Mouse (Mus musculus) liver, embryonic 11.5 days (tissue): ENCODE results near the gene Efna1. TPM values are rescaled to one million over a fixed set of nuclear protein-coding genes. Genes with fewer than 3 reads are reported as not detected.

Source experiments
- ATAC-seq: fragments of 200-750 bp; cut with Nextera tagmentation; replicated peaks from 2 replicates; pipeline ENCODE4 v1.8.0; 2017; ENCODE audit warnings: moderate number of reproducible peaks, mild to moderate bottlenecking, moderate TSS enrichment, moderate library complexity; ENCODE audit not compliant: low FRiP score
- DNase-seq: peaks from one replicate; pipeline ENCODE4 v3.0.0-alpha.2; 2017; ENCODE audit warnings: low spot score
- H3K27ac ChIP-seq: fragments of 300-500 bp; sonication (generic); 2 replicates; pipeline ENCODE4 v1.5.1; 2014; ENCODE audit warnings: mild to moderate bottlenecking, low read depth, low read length, control low read depth
- H3K27me3 ChIP-seq: fragments of 300-500 bp; sonication (generic); replicated peaks from 2 replicates; pipeline ENCODE4 v1.6.1; 2014; ENCODE audit warnings: low read length, mixed read lengths; ENCODE audit not compliant: control insufficient read depth, insufficient read depth
- H3K36me3 ChIP-seq: fragments of 300-500 bp; sonication (generic); 2 replicates; pipeline ENCODE4 v1.6.1; 2014; ENCODE audit warnings: mild to moderate bottlenecking, low read length, moderate library complexity, mixed read lengths; ENCODE audit not compliant: control insufficient read depth, insufficient read depth
- H3K4me1 ChIP-seq: fragments of 300-500 bp; sonication (generic); replicated peaks from 2 replicates; pipeline ENCODE4 v1.6.1; 2014; ENCODE audit warnings: low read length, mixed read lengths; ENCODE audit not compliant: control insufficient read depth, insufficient read depth
- H3K4me2 ChIP-seq: fragments of 300-500 bp; sonication (generic); 2 replicates; pipeline ENCODE4 v1.6.1; 2014; ENCODE audit warnings: mild to moderate bottlenecking, control low read depth, moderate library complexity
- H3K4me3 ChIP-seq: fragments of 300-500 bp; sonication (generic); 2 replicates; pipeline ENCODE4 v1.5.1; 2014; ENCODE audit warnings: low read depth, low read length, control low read depth
- H3K9ac ChIP-seq: fragments of 300-500 bp; sonication (generic); 2 replicates; pipeline ENCODE4 v1.6.1; 2014; ENCODE audit warnings: low read depth, low read length, control low read depth
- H3K9me3 ChIP-seq: fragments of 300-500 bp; sonication (generic); 2 replicates; pipeline ENCODE4 v1.6.1; 2016; ENCODE audit warnings: low read length, inconsistent platforms, mixed read lengths; ENCODE audit not compliant: control insufficient read depth
- WGBS: fragments of 180-500 bp; shearing (Covaris S2); extraction: QIAGEN DNeasy Blood & Tissue Kit; methylation state at CpG from one replicate; pipeline ENCODE4 v1.1.7; 2014; 5-methylcytosine and 5-hydroxymethylcytosine counted together
- polyA plus RNA-seq: library from polyadenylated mRNA; unstranded; fragments of >200 nt; fragmentation: Nextera tagmentation; extraction: Ambion mirVana; gene quantifications from 2 replicates; pipeline ENCODE4 v1.2.1, GENCODE M21; 2014

Gene Efna1
- polyA plus RNA-seq, 1 experiment from 2014 or later: 11.8 TPM

DNA sequence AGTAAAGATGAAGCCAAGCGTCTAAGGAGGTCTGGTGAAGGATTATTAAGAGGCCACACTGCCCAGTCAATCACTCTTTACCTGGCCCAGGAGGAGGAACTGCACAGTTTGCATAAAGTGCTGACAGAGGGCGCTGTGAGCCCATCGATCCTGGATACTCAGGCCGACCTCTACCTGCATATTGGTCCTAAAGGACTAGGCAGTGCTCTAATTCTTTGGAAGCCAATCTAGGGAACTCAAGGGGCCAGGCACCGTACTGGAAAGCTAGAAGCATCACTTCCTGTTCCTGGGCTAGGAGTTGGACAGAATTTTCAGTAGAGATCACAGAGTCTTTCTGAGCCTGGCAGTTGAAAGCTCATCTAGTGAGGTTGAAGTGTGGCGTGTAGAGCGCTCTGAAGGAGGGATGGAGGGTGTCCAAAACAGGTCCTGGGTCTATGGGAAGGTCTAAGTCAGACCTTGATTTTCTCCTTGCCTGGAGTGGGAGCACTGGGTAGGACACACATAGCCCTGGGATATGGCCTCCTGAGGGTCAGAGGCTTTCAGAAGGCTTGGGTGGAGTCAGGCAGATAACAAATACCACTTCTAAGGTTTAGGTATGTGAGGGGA is 30.4 kb downstream of the Efna1 start:
- H3K4me2 ChIP-seq: no peak overlapping the region
- WGBS: 17% methylated on average over 7 of the region's 7 CpGs
- no peaks in the 10 kb centered on the region for H3K36me3 ChIP-seq
- no peak overlapping the region for H3K4me3 ChIP-seq
- H3K27ac ChIP-seq: no peak overlapping the region
- no peaks in the 10 kb centered on the region for H3K9me3 ChIP-seq
- H3K4me1 ChIP-seq: peaks cover 28% of the 10 kb centered on the region
- DNase-seq (no peak), ATAC-seq (no peak)
- peaks cover 8% of the 10 kb centered on the region for H3K27me3 ChIP-seq
- no peak overlapping the region for H3K9ac ChIP-seq

DNA sequence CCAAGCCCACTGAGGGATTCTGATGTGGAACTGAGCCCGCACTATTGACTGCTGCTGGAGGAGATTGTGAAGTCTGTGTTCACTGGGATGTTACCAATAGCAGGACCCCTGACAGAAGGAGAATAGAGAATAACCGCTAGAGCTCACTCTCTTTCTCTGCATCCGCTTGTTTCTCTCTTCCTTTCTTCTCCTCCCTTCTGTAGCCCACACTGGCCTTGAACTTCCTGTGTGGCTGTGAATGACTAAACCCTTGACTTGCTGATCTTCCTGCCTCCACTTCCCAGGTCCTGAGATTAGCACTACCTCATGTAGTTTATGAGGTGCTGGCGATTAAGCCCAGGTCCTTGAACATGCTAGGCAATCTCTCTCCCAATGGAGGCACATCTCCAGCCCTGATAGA is 33.5 kb downstream of the Efna1 start:
- Histone ChIP-seq H3K9ac (peak overlapping the region; percentile 34), H3K27me3 (peaks cover 30% of the 10 kb centered on the region), H3K4me1 (peaks cover 46% of the 10 kb centered on the region)

DNA sequence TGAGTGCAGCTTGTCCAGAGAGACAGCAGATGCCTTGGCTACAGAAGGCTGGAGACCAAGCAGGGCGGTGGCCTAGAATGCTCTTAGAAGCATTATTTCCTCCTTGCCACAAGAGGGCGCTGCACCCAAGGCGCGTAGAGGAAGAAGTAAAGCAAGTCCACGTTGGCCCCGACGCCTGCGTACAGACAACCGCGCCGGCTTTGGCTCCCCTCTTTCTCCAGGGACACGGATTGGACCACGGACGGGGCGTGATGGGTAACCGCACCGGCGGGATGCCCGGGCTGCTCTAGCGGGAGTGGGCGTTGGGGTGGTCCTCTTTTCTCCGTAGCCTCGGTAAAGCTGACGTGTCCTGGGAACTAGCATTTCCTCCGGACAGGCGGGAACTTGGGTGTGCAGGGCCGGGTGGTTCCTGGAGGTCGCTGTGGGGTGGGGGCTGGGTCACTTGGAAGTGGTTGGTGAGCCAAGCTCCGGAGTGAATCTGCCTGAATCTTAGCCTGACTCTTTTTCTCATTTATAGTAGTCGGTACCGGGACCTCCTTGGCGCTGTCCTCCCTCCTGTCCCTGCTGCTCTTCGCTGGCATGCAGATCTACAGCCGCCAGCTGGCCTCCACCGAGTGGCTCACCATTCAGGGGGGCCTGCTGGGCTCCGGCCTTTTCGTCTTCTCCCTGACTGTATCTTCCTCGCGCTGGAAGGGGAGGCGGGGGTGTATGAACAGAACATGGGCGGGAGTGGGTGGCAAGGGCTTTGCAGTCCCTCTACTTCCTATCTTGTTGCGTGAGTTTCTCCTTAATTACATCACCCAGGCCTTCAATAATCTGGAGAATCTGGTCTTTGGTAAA is 34.5 kb downstream of the Efna1 start, which contains the start of gene Trim46:
TSS of gene Trim46 (minus strand) at position 49 of the 840 bp plus-strand sequence.
- peaks cover 27% of the 10 kb centered on the region for H3K27me3 ChIP-seq
- peak; percentile 89 for DNase-seq
- ATAC-seq: peak; percentile 73
- WGBS: under 1% methylated on average over 42 of the region's 42 CpGs
- peak within 1 kb of the TSS; percentile 73 for H3K9ac ChIP-seq
- H3K36me3 ChIP-seq: no peaks in the 10 kb centered on the region
- H3K4me1 ChIP-seq: peaks cover 41% of the 10 kb centered on the region
- H3K4me2 ChIP-seq: peak within 1 kb of the TSS; percentile 84
- 0 out of 2 replicates have a peak within 1 kb of the TSS, but pooled peaks have one; percentile 6 for H3K27ac ChIP-seq
- H3K9me3 ChIP-seq: no peaks in the 10 kb centered on the region
- peak within 1 kb of the TSS; percentile 75 for H3K4me3 ChIP-seq

More for the DNA sequence above, 33.5 kb downstream of the Efna1 start:
- Histone ChIP-seq H3K4me3 (peak overlapping the region; percentile 75; the same call in 1 of the 2 replicates), H3K4me2 (peak overlapping the region; percentile 84), H3K36me3 (no peaks in the 10 kb centered on the region), H3K9me3 (no peaks in the 10 kb centered on the region), H3K27ac (no peak overlapping the region)
- no peak for DNase-seq
- WGBS: 78% methylated on average over 4 of the region's 4 CpGs
- ATAC-seq: no peak

DNA sequence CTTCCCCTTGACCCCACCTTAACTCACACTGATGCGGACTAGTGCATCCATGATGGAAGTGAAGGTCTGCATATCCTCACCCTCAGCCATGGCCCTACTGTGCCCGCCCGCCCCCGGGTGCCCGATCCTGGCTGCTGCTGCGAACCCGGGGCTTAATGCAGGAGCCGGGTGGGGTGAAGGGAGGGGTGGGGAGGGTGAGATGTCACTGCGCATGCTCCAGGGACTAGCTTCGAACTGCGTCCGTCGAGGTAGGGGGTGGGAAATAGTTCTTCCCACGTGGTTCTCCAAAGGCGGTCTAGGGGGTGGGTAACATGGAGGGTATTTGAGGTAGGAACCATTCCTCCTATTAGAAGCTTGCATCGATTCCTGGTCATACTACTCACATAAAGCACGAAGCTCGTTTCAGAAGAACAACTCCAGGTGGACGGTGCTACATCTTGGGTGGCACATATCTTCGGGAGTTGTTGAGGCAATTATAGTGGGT is 35.2 kb downstream of the Efna1 start, which contains the start of gene Krtcap2:
TSS of gene Krtcap2 (plus strand) at position 279 of the 484 bp plus-strand sequence.
- DNase-seq (no peak), ATAC-seq (peak; percentile 4; the same call in 1 of the 2 replicates)
- peak within 1 kb of the TSS; percentile 84 for H3K4me2 ChIP-seq
- H3K9me3 ChIP-seq: no peaks in the 10 kb centered on the region
- H3K36me3 ChIP-seq: no peaks in the 10 kb centered on the region
- WGBS: 6% methylated on average over 20 of the region's 20 CpGs
- H3K9ac ChIP-seq: peak within 1 kb of the TSS; percentile 73
- H3K4me3 ChIP-seq: peak within 1 kb of the TSS; percentile 75
- peaks cover 24% of the 10 kb centered on the region for H3K27me3 ChIP-seq
- peaks cover 34% of the 10 kb centered on the region for H3K4me1 ChIP-seq
- 0 out of 2 replicates have a peak within 1 kb of the TSS, but pooled peaks have one; percentile 6 for H3K27ac ChIP-seq

DNA sequence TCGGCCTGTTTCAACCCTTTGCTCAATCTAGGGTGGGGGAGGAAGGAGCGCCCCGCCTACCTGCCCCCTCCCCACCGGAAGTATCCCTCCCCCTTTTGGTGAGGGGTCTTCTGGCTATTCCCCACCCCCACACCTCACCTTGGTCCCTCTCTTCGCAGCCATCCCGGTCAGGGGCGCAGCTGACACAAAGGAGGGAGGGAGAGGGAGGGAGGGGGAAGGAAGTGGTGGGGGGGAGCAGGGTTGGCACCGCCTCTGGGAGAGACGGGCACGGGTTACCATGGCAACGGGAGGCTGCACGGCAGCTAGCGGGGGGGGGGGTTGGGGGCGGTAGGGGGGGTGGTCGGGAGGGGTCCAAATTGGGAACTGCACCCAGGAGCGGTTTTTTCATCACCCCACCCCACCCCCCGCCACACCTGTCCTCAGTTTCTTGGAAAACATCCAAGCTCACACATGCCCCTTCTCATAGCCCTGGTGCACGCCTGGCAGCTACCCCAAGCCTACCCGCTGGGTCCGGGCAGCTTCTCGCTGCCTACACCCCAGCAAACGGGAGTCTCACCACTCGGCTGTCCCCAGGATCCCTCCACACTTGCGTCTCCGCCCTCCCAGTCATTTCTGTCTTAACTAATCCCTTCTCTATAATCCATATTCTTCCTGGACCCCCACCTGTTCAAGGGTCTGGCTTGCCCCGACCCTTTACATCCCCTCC is 35.8 kb downstream of the Efna1 start:
- ATAC-seq: no peak
- WGBS: 3% methylated on average over 23 of the region's 26 CpGs
- no peak for DNase-seq
- Histone ChIP-seq H3K36me3 (no peaks in the 10 kb centered on the region), H3K4me1 (peaks cover 31% of the 10 kb centered on the region), H3K4me2 (peak overlapping the region; percentile 84), H3K9ac (no peak overlapping the region), H3K9me3 (no peaks in the 10 kb centered on the region), H3K27ac (no peak overlapping the region), H3K4me3 (peak overlapping the region; percentile 75), H3K27me3 (peaks cover 24% of the 10 kb centered on the region)

DNA sequence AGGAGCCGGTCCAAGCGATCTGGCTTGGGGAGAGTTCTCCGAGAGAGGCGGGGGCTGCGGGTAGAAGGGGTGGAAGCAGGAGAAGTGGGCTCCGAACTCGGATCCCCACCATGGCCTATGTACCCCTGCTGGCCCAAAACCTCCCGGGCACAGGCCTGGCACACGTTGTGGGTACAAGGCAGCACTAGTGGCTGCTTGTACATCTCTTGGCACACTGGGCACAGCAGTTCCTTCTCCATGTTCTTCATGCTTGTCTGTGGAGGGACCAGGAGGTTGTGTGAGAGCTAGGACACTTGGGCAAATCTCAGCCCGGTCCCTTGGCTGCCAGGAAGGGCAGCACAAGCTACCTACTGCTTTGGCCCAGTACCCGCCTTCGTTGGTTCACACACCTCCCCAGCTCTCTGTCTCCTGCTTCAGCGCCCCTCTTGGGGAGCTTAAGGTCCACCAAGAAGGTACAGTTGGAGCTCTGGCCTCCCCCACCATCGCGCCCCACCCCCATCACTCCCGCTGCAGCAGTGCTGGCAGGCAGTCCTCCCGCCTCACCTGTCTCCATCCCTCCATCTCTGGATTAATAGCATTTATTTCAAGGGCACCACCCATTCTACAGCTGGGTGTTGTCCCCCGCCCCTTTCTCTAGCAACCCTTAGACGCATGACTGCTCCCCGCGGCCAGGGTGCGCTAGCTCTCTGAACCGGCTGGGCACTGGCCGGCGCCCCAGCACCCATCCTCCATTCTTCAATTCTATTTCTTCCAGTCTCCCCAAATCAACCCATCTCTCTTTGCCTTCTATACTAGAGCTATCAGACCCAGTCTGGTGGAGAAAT is 36.6 kb downstream of the Efna1 start:
- no peak for ATAC-seq
- Histone ChIP-seq H3K36me3 (no peaks in the 10 kb centered on the region), H3K9ac (no peak overlapping the region), H3K27ac (no peak overlapping the region), H3K27me3 (peaks cover 24% of the 10 kb centered on the region), H3K4me1 (peaks cover 31% of the 10 kb centered on the region), H3K4me3 (peak overlapping the region; percentile 75), H3K9me3 (no peaks in the 10 kb centered on the region), H3K4me2 (peak overlapping the region; percentile 84)
- no peak for DNase-seq
- 18% methylated on average over 25 of the region's 25 CpGs for WGBS

DNA sequence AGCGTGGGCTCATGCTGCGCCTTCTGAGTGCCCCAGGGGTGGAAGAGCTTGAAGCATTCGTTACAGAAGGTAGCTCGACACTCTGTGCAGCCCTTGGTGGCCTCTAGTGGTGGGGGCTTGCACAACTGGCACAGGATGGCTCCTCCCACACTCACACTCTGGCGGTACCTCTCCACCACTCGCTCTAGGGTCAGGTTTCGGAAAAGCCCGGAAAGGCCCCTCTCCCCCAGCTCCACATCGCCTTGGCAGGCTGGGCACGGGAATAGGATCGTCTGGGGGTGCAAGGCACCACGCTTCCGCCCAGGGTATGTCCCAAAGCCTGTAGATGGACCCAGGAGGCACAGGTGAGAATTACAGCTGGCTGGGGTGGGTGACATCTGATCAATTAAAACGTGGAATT is 37.3 kb downstream of the Efna1 start:
- no peak overlapping the region for H3K27ac ChIP-seq
- no peaks in the 10 kb centered on the region for H3K9me3 ChIP-seq
- H3K4me3 ChIP-seq: peak overlapping the region; percentile 15; the same call in 1 of the 2 replicates
- ATAC-seq (no peak; the same call in 1 of the 2 replicates), DNase-seq (no peak)
- WGBS: 19% methylated on average over 14 of the region's 14 CpGs
- peak overlapping the region; percentile 44 for H3K4me2 ChIP-seq
- H3K4me1 ChIP-seq: peaks cover 31% of the 10 kb centered on the region
- H3K9ac ChIP-seq: 0 out of 2 replicates have a peak overlapping the region, but pooled peaks have one; percentile 20
- peaks cover 24% of the 10 kb centered on the region for H3K27me3 ChIP-seq
- no peaks in the 10 kb centered on the region for H3K36me3 ChIP-seq
